Mouse (Mus musculus): ENCODE results near the gene Gm36245. TPM values are rescaled to one million over a fixed set of nuclear protein-coding genes. Genes with fewer than 3 reads are reported as not detected.

Gene Gm36245
- polyA plus RNA-seq, 1 experiment from 2014 or later: not detected

Other genes starting within 250 kb of the Gm36245 start
- 0.10 and 0.11 TPM in 2 replicates for gene Apol7a, start 200.1 kb upstream of the Gm36245 start, polyA plus RNA-seq (2015; fragmentation: Nextera tagmentation; extraction: Ambion mirVana)
- gene Apol9a, start 188.1 kb upstream of the Gm36245 start, polyA plus RNA-seq (2015; fragmentation: Nextera tagmentation; extraction: Ambion mirVana): 0.10 and 0.13 TPM in 2 replicates
- not detected in 2 replicates for gene Apol7b, start 151.8 kb upstream of the Gm36245 start, polyA plus RNA-seq (2015; fragmentation: Nextera tagmentation; extraction: Ambion mirVana)
- not detected in 2 replicates for gene Apol10a, start 122.2 kb upstream of the Gm36245 start, polyA plus RNA-seq (2015; fragmentation: Nextera tagmentation; extraction: Ambion mirVana)
- not detected in 2 replicates for gene Apol11a, start 91.0 kb upstream of the Gm36245 start, polyA plus RNA-seq (2015; fragmentation: Nextera tagmentation; extraction: Ambion mirVana)
- not detected in 2 replicates for gene Apol7c, start 65.9 kb upstream of the Gm36245 start, polyA plus RNA-seq (2015; fragmentation: Nextera tagmentation; extraction: Ambion mirVana)
- not detected in 2 replicates for gene 1700025B11Rik, start 37.4 kb upstream of the Gm36245 start, polyA plus RNA-seq (2015; fragmentation: Nextera tagmentation; extraction: Ambion mirVana)
- gene Apol10b, start 3.1 kb upstream of the Gm36245 start, polyA plus RNA-seq (2015; fragmentation: Nextera tagmentation; extraction: Ambion mirVana): 0.06 and 0.09 TPM in 2 replicates
- 0.21 TPM in 1 of 2 replicates, not detected in the other for gene Apol11b, start 44.0 kb downstream of the Gm36245 start, polyA plus RNA-seq (2015; fragmentation: Nextera tagmentation; extraction: Ambion mirVana)
- gene Apol7e, start 99.6 kb downstream of the Gm36245 start, polyA plus RNA-seq (2015; fragmentation: Nextera tagmentation; extraction: Ambion mirVana): not detected in 2 replicates
- gene Apol9b, start 129.8 kb downstream of the Gm36245 start, polyA plus RNA-seq (2015; fragmentation: Nextera tagmentation; extraction: Ambion mirVana): 0.15 TPM in 1 of 2 replicates, not detected in the other
- gene Apol8, start 157.7 kb downstream of the Gm36245 start, polyA plus RNA-seq (2015; fragmentation: Nextera tagmentation; extraction: Ambion mirVana): 0.10 and 0.20 TPM in 2 replicates
- 71.7 and 77.6 TPM in 2 replicates for gene Myh9, start 242.9 kb downstream of the Gm36245 start, polyA plus RNA-seq (2015; fragmentation: Nextera tagmentation; extraction: Ambion mirVana)